Mouse (Mus musculus) hematopoietic stem cell, adult 5-6 weeks (primary cell): Measurements from ENCODE around the gene Cyp2j8. TPM values are rescaled to one million over a fixed set of nuclear protein-coding genes. Genes with fewer than 3 reads are reported as not detected.
"Not testable (repeated sequence)": the region's sequence is repeated elsewhere in the genome, so short reads cannot be mapped to it uniquely, and the experiment has no call there.

Experiments used
- ATAC-seq, 2 experiments: fragments of 125-278 bp in 1 of 2; replicated peaks in 1 of 2; 2 replicates each; pipeline ENCODE4 v1.8.0; 2016 to 2017; ENCODE audit warnings: inconsistent platforms in 2 of 2, mild to moderate bottlenecking in 2 of 2, moderate number of reproducible peaks in 2 of 2, low read depth in 1 of 2, moderate TSS enrichment in 1 of 2; ENCODE audit not compliant: low FRiP score in 2 of 2, poor library complexity in 2 of 2, severe bottlenecking in 2 of 2, insufficient read depth in 1 of 2, low TSS enrichment in 1 of 2
- total RNA-seq: library from RNA; stranded (forward); fragments of 172-1452, 232-1000 nt; gene quantifications from 2 replicates; pipeline ENCODE4 v1.2.3, GENCODE M21; 2017

Gene Cyp2j8
- not detected in 2 replicates for total RNA-seq

GRCm38 (mm10) chr4:96507286-96507685 is at the start of gene Cyp2j8:
TSS of gene Cyp2j8 (minus strand) at chr4:96507386.
- ATAC-seq = no peak

GRCm38 (mm10) chr4:96553133-96553819 is 46.1 kb upstream of the Cyp2j8 start, which contains the start of gene Cyp2j6:
TSS of gene Cyp2j6 (minus strand) at chr4:96553661.
- peak; percentile 70 to 81 for ATAC-seq

- peak; percentile 35 to 54; a peak in 3 of 4 replicates for ATAC-seq
These were observed 44.4 kb upstream of the Cyp2j8 start for GRCm38 (mm10) chr4:96551619-96552018.

GRCm38 (mm10) chr4:96545976-96546375 is 38.8 kb upstream of the Cyp2j8 start:
- ATAC-seq = no peak

GRCm38 (mm10) chr4:96525772-96526171 is 18.6 kb upstream of the Cyp2j8 start:
- ATAC-seq = no peak; a peak in 1 of 4 replicates

GRCm38 (mm10) chr4:96522256-96522655 is 15.1 kb upstream of the Cyp2j8 start:
- ATAC-seq = no peak

- ATAC-seq = peak; percentile 7 to 78; a peak in 1 of 4 replicates
These were observed 2.9 kb upstream of the Cyp2j8 start for GRCm38 (mm10) chr4:96510083-96510482.

- ATAC-seq = not testable (repeated sequence)
These were observed 43.7 kb downstream of the Cyp2j8 start for GRCm38 (mm10) chr4:96463311-96464060.

Other genes starting within 250 kb of the Cyp2j8 start
- not detected in 2 replicates for gene Cyp2j11, start 158.7 kb downstream of the Cyp2j8 start, total RNA-seq
- 21.2 and 23.0 TPM in 2 replicates for gene Cyp2j6, start 46.3 kb upstream of the Cyp2j8 start, total RNA-seq
- gene Cyp2j9, start 84.2 kb upstream of the Cyp2j8 start, total RNA-seq = 56.8 and 62.0 TPM in 2 replicates
- gene Cyp2j5, start 156.8 kb upstream of the Cyp2j8 start, total RNA-seq = not detected in 2 replicates